Mouse (Mus musculus): ENCODE results near the gene Hoxa13. TPM values are rescaled to one million over a fixed set of nuclear protein-coding genes. Genes with fewer than 3 reads are reported as not detected.

Hoxa13 gene
- polyA plus RNA-seq, 1 experiment, result not detected

GRCm38 (mm10) chr6:52215070-52215469 is 45.6 kb downstream of the Hoxa13 start:
- Histone ChIP-seq H3K4me3 (replicated peaks; ENCODE audit: extremely low read depth, low read depth, low read length) (no peak overlapping the region), H3K4me1 (ENCODE audit: control insufficient read depth, insufficient read depth, low read length) (peaks cover 12% of the 10 kb centered on the region)
- 50% methylated on average over 3 of the region's 3 CpGs for WGBS
- DNase-seq, result no peak
- TF ChIP-seq CTCF (IDR thresholded peaks at IDR 0.05; ENCODE audit: insufficient read depth, low read length) (no peak), POLR2A (IDR thresholded peaks at IDR 0.05; ENCODE audit: borderline replicate concordance, extremely low read depth, low read depth, low read length) (no peak)

DNA sequence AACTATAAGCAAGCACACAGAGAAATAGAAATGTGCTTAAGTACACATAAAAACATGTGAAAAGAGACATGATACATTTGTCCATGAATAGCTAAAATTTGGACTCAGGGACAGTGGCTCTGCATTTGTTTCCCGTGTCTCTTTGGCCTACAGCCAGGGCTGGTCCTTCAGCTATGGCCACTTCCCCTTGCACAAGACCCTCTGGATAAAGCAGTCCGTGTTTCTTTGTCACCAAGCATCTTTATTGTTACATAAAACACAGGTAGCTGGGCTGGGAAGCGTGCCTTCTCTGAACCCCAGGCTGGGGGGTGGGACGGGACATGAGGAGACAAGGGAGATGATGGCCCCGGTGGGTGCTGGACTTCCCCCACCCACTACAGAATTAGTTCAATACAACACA is 46.4 kb downstream of the Hoxa13 start:
- H3K4me1 ChIP-seq (ENCODE audit: control insufficient read depth, insufficient read depth, low read length), result peaks cover 12% of the 10 kb centered on the region
- H3K4me3 ChIP-seq (replicated peaks; ENCODE audit: extremely low read depth, low read depth, low read length), result no peak overlapping the region
- DNase-seq, result no peak
- TF ChIP-seq CTCF (IDR thresholded peaks at IDR 0.05; ENCODE audit: insufficient read depth, low read length) (no peak), POLR2A (IDR thresholded peaks at IDR 0.05; ENCODE audit: borderline replicate concordance, extremely low read depth, low read depth, low read length) (no peak)
- 38% methylated on average over 5 of the region's 5 CpGs for WGBS

DNA sequence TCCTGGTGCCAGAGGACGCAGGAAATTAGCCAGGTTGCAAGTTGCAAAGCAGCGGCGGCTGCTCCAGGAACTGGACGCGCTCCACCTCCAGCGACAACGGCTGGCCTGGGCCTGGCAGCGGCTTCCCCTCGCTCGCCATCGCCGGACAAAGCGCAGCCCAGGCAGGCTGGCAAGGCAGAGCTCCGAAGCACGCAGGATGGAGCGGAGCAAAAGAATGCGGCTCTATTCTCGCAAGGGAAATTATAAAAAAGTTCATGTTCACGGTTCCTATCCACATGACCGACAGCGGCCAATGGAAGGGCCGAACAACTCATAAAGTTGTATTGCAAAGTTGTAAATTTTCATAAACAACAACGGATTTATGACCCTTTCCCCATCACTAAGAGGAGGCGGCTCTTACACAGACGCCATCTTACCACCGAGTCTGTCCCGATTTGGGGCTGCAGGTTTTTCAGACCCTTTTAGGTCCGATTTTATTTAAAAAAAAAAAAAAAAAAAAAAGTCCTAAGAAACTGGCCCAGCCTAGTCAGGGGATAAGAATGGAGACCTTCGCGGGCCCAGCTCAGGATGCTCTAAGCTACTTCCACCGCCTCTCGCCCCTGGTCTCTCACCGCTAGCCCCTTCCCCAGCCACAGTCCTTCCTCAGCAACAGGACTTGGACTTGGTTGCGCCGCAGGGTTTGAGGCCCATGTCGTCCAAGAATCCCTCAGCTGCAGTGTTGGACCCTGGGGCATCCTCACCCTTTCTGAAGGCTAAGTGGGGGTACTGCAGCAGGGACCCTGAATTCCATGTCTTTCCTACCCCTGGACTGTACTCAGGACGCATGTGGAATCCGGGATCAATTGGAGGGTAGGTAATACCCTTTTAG is 47.3 kb downstream of the Hoxa13 start, which contains the start of the genes Hoxa3 and Gm28308:
Hoxa3 (minus strand) TSS at position 218 of the 868 bp plus-strand sequence.
Gm28308 (minus strand) TSS at position 221 of the 868 bp plus-strand sequence.
- no peak for DNase-seq
- TF ChIP-seq CTCF (IDR thresholded peaks at IDR 0.05; ENCODE audit: insufficient read depth, low read length), result no peak
- TF ChIP-seq POLR2A (IDR thresholded peaks at IDR 0.05; ENCODE audit: borderline replicate concordance, extremely low read depth, low read depth, low read length), result peak; percentile 40; the same call in 1 of the 2 replicates
- Histone ChIP-seq H3K4me1 (ENCODE audit: control insufficient read depth, insufficient read depth, low read length) (peaks cover 15% of the 10 kb centered on the region), H3K4me3 (replicated peaks; ENCODE audit: extremely low read depth, low read depth, low read length) (peak within 1 kb of the TSS; percentile 69)
- 11% methylated on average over 38 of the region's 38 CpGs for WGBS

DNA sequence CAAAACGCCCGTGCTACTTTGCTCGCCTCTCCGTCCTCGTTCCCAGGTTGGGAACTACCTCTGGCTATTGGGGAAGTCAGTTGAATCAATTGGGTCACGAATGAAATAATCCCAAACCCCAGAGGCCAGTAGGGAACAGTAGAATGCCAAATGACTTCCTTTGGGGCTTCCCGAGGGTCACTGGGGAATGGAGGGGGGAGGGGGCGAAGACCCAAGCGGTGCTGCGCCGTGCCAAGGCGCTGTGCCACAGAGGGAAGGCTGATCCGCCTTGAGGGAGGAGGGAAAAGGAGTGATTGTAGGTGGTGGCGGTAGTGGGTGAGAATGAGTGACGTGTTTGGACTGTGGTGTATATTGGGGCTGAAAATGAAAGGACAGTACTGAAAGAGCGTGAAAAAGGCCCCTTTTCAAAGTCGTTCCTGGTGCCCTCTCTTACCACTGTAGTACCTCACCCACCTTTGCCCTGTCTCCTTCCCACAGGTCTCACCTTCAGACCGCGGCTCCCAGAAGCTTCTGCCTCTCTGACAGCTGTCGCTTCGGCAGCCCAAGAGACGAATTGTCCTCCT is 48.0 kb downstream of the Hoxa13 start:
- no peak for TF ChIP-seq POLR2A (IDR thresholded peaks at IDR 0.05; ENCODE audit: borderline replicate concordance, extremely low read depth, low read depth, low read length)
- WGBS, result 6% methylated on average over 22 of the region's 22 CpGs
- Histone ChIP-seq H3K4me1 (ENCODE audit: control insufficient read depth, insufficient read depth, low read length) (peaks cover 15% of the 10 kb centered on the region), H3K4me3 (replicated peaks; ENCODE audit: extremely low read depth, low read depth, low read length) (peak overlapping the region; percentile 69)
- no peak for DNase-seq

DNA sequence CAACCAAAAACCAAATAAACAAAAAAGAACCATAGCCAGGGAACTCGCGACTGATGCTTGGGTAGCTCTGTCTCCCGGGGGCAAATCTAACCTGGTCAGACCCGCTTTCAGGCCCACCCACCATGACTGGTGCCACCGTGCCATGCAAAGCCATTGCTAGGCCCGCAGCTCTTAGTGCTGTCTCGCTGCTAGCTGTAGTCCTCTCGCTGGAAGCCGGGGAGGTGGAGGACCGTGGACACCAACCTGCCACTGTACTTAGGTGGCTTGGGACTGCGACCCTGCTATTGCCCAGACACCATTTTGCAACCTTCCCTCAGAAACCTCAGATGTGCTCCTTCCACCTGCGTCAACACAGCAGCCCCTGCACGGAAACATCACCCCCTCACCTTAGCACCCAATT is 48.7 kb downstream of the Hoxa13 start:
- Histone ChIP-seq H3K4me1 (ENCODE audit: control insufficient read depth, insufficient read depth, low read length) (peaks cover 15% of the 10 kb centered on the region), H3K4me3 (replicated peaks; ENCODE audit: extremely low read depth, low read depth, low read length) (peak overlapping the region; percentile 69)
- 7% methylated on average over 13 of the region's 13 CpGs for WGBS
- no peak for DNase-seq
- no peak for TF ChIP-seq CTCF (IDR thresholded peaks at IDR 0.05; ENCODE audit: insufficient read depth, low read length)
- no peak for TF ChIP-seq POLR2A (IDR thresholded peaks at IDR 0.05; ENCODE audit: borderline replicate concordance, extremely low read depth, low read depth, low read length)

DNA sequence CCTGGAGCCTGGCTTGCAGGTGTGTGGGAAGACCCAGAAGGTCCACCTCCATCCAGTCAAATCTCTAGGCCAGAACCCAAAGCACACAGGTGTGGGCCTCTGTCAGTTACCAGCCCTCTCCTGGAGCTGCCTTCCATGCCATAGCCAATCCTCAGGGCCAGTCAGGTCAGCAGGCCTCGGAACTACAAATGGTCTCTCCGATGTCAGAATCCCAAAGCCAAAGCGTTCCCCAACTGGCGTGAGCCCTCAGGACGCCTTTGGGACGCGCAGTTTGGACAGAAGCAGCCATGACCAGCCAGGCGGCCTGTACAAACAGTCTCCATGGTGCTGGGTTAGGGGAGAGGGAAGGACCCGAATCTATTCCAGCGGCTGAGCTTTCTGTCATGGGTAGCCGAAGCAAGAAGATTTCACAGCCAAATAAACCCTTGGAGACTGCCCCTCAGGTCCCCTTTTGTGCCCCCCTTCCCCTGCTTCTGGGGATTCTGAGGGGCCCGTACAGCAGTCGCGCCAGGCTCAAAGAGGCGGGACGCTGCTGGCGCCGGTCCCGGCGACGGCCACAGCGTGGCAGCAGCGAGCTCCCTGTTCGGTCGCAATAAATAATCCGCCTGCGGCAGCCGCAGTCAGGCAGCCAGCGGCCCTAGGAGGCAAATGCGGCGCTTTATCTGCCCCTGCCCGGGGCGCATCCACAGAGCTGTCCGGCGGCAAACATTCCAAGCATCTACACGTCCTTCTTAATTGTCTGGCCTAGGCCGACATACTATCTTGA is 49.3 kb downstream of the Hoxa13 start:
- WGBS, result 4% methylated on average over 37 of the region's 37 CpGs
- peak; percentile 81 for DNase-seq
- peaks cover 15% of the 10 kb centered on the region for H3K4me1 ChIP-seq (ENCODE audit: control insufficient read depth, insufficient read depth, low read length)
- peak overlapping the region; percentile 69 for H3K4me3 ChIP-seq (replicated peaks; ENCODE audit: extremely low read depth, low read depth, low read length)
- peak; percentile 44; the same call in 1 of the 2 replicates for TF ChIP-seq CTCF (IDR thresholded peaks at IDR 0.05; ENCODE audit: insufficient read depth, low read length)
- TF ChIP-seq POLR2A (IDR thresholded peaks at IDR 0.05; ENCODE audit: borderline replicate concordance, extremely low read depth, low read depth, low read length), result peak; percentile 51; the same call in 1 of the 2 replicates

GRCm38 (mm10) chr6:52209685-52210046 is 51.0 kb downstream of the Hoxa13 start:
- Histone ChIP-seq H3K4me1 (ENCODE audit: control insufficient read depth, insufficient read depth, low read length) (peaks cover 15% of the 10 kb centered on the region), H3K4me3 (replicated peaks; ENCODE audit: extremely low read depth, low read depth, low read length) (no peak overlapping the region)
- TF ChIP-seq CTCF (IDR thresholded peaks at IDR 0.05; ENCODE audit: insufficient read depth, low read length) (no peak), POLR2A (IDR thresholded peaks at IDR 0.05; ENCODE audit: borderline replicate concordance, extremely low read depth, low read depth, low read length) (no peak)
- no peak for DNase-seq
- WGBS, result 57% methylated on average over 12 of the region's 12 CpGs

DNA sequence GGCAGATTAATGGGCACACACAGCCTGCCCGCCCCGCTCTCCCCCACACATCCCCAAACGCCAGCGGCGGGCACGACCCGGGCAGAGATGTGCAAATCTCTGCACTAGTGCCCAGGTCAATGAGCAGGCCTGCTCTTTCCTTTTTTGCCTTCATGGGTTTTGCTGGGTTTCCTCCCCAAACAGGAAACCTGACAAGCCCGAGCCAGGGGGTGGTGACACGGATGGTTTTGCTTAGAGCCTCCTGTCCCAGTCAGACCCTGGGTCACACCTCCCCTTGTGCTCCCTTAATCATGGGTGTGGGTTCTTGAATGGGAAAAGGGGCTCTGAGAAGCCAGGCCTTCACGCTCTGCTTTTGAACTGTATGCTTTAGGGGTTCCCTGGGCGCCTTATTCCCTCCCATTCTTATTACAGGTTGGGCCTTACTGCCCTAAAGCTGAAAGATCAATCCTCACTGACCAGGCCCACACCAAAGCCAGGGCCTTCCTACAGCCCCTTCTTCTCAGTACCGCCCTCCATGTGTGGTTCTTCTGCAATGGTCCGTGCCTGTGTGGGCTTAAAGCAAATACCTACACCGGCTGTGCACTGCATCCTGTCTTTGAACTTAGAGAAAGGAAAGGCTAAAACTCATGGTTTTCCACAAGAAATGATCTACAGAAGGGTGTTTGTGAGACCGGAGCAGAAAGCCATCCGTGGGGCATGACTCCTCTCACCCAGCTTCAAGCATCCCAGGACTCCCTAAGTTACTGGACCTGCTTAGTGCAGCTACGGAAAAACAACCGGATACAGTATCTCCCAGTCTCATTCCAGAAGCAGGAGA is 51.6 kb downstream of the Hoxa13 start:
- WGBS, result 31% methylated on average over 18 of the region's 18 CpGs
- Histone ChIP-seq H3K4me1 (ENCODE audit: control insufficient read depth, insufficient read depth, low read length) (peaks cover 15% of the 10 kb centered on the region), H3K4me3 (replicated peaks; ENCODE audit: extremely low read depth, low read depth, low read length) (peak overlapping the region; percentile 48)
- no peak for TF ChIP-seq POLR2A (IDR thresholded peaks at IDR 0.05; ENCODE audit: borderline replicate concordance, extremely low read depth, low read depth, low read length)
- TF ChIP-seq CTCF (IDR thresholded peaks at IDR 0.05; ENCODE audit: insufficient read depth, low read length), result no peak
- DNase-seq, result no peak

Data from lung, adult 2 months (tissue).